Mouse (Mus musculus): ENCODE data around the gene Spg21. TPM values are rescaled to one million over a fixed set of nuclear protein-coding genes. Genes with fewer than 3 reads are reported as not detected.

Spg21 gene
- total RNA-seq, 2 experiments from 2014 or later = 27.4 to 30.8 TPM

DNA sequence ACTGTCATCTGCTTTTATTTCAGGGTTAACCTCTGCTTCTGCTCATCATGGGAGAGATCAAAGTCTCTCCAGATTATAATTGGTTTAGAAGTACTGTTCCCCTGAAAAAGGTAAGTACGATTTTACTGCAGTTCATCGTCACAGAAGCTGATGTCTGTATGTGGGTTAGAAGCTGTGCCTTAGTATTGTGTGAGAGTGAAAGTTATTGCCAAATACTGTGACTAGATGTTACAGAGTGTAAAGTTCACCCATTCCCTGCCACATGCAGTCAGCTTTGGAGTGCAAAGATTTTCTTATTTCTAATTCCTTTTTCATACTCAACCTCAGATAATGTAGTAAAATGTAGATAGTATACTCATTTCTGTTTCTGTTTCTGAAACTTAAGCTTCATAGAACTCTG, 4.5 kb downstream of the Spg21 start:
- DNase-seq (ENCODE audit: low spot score in 2 of 2) = no peak
- intact Hi-C loops (cut with DNase I) = no loop called here

DNA sequence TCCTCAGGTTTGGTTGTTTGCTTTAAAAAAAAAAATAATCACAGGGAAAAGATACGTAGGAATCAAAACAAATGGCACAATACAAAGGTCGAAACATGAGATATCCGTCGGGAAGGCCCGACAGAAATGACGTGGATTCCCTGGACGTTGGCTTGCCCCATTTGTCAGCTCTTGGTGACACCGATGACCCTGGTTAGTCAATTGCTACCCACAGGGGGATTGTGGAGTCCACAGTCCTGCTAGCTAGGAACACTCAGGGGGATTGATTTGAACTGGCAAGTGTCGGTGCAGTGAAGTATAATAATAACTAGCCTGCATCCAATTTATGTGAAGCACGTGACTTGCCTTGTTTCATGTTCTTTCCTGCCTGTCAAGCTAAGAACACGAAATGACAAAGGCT, 6.9 kb downstream of the Spg21 start:
- DNase-seq (ENCODE audit: low spot score in 2 of 2) = no peak
- intact Hi-C loops (cut with DNase I) = no loop called here

DNA sequence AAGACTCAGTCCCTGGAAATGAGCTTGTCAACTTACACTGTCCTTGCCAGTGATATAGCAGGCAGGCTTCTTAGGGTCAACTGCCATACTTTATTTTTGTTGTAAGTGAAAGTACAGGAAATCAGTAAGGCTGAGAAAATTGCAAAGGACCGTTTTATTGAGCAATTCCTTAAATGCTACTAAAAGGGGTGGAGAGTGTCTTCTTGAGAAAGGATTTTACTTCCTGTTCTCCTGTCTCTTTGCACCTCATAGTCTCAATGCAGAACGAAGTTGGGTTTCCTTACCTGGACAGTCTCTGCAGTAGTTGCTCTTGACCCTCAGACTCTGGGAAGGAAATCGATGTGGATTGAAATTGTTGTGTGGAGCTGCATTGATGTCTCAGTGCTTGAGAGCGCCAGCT, 12.0 kb downstream of the Spg21 start:
- intact Hi-C loops (cut with DNase I) = no loop called here
- no peak for DNase-seq (ENCODE audit: low spot score in 2 of 2)

DNA sequence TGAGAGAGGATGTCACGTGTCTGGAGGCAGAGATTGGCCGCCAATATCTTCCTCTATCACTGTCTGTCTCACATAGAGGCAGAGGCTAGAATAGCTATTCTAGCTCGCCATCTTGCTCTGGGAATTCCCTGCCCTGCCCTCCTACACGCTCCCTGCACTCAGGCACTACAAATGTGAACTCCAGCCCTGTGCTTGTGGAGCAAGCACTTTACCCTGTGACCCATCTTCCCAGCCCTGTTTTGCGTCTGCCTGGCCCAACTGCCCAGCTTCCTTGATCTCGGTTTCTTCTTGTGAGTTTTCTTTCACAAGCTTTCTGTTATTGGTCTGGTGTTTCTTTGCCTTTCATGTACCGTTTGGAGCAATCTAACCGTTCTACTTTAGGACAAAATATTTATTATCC, 18.4 kb downstream of the Spg21 start:
- no peak for DNase-seq (ENCODE audit: low spot score in 2 of 2)
- intact Hi-C loops (cut with DNase I) = no loop called here

DNA sequence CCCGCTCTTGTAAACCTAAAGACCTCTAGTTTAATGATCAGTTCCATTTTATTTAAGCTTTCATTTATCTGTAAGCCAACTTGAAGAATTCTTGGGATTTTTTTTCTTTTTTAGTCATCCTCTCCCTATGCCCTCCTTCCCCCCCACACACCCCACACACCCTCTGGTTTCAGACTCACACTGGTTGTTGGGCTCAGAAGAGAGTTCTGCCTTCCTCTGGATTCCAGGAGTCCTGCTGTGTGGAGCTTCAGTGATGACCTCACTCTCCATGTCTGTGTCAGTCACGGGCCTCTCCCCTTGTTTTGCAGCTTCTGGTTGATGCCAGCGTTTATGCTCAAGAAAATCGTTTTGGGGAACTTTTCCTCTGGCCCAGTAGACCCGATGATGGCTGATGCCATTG, 19.3 kb downstream of the Spg21 start:
- no peak for DNase-seq (ENCODE audit: low spot score in 2 of 2)
- intact Hi-C loops (cut with DNase I) = no loop called here

DNA sequence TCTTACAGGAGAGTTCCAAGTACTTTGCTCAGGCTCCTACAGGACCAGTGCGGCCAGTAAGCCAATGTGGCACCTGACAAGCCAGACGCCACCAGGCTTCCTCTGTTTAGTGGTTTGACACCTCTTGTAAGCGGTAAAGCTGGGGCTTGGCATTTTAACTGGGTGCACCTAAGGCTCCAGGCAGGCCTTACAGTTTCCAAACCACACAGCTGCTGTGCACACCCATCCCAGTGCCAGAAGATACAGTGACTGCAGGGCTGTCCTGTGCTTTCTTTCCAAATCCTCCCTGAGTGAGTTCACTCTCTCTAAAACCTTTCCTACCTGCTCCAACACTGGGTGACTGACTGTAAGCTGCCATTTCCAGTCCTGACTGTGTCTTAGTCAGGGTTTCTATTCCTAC, 30.7 kb downstream of the Spg21 start:
- DNase-seq (ENCODE audit: low spot score in 2 of 2) = no peak
- intact Hi-C loops (cut with DNase I) = no loop called here

DNA sequence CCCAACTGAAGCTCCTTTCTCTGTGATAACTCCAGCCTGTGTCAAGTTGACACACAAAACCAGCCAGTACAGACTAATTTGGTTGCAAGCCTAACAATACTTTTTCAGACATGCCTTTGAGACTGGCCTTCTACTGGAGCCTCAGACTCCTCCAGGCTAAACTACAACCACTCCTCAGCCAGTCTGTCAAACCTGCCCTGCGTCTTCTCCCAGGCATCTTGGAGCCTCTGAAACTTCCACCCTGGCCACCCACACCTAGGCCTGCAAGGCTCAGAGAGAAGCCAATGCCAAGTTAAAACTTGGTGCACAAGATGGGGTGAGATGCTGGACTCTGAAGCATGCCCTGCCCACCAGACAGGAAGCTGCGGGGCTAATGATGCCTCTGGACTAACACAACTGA, 31.6 kb downstream of the Spg21 start:
- no peak for DNase-seq (ENCODE audit: low spot score in 2 of 2)
- intact Hi-C loops (cut with DNase I) = no loop called here

DNA sequence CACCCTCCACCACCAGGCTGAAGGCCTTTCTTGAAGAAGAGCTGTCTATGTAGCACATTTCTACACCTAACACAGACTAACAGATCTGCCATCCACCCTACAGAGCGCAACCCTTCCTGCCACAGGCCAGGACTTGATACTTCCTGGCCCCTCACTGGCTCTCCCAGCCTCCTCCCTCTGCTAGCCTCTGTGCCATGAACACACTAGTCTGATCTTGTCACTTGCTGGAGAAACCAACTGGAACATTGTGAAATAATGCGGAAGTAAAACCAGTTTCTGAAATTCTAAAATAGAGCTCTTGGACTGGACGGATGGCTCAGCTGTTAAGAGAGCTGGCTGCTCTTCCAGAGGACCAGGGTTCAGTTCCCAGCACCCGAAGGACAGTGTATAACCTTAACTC, 32.1 kb downstream of the Spg21 start:
- no peak for DNase-seq (ENCODE audit: low spot score in 2 of 2)
- intact Hi-C loops (cut with DNase I) = no loop called here

DNA sequence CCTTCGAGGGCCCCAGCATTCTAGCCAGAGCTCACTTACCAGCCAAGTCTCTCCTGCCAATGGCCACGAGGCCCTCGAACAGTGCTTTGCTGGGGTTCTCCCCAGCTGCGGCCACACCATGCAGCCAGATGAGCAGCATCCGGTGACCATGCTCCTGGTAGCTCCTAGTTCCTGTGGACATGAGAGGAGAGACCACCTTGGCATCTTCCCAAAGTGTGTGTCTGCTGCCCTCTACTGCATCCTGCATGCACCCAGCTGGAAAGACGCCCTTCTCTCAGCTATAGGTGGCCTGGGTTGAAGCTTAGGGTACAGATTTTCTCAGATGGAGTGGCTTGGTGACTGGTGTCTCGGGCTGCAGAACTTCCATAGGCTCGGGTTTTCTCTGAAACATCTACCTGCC, 41.4 kb downstream of the Spg21 start:
- intact Hi-C loops (cut with DNase I) = no loop called here
- no peak for DNase-seq (ENCODE audit: low spot score in 2 of 2)

DNA sequence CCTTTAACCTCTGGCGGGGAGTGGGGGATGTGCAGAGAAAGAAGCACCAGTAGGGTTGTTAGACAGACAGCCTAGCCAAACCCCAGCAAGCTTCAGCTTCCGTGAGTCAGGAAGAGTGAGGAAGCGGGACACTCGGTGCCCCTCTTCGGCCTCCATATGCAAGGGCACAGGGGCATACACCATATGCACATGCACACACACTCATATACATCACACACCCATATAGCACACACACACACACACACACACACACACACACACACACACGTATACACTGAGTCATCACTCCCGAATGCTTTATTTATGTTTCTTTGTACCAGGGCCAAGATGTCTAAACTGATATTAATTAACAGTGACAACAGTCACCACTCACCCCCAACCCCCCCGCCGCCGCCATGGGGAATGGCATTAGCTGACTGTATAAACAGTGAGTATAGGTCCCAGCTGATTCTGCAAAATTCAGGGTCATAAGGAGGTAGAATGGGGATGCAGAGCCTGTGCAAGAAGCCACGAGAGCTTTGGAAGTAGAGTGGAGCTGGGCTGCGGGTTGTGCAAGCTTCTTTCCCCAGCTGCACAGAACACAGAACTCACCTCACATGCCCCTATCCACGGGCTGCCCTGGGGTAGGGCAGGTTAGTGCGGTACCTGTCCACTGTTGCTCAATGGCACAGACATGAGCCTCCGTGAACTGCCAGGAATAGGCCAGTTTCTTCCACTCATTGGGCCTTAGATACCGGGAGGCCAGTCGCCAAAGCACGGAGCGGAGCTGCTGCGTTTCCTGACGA, 42.2 kb downstream of the Spg21 start:
- DNase-seq (ENCODE audit: low spot score in 2 of 2) = no peak
- intact Hi-C loops (cut with DNase I) = no loop called here

DNA sequence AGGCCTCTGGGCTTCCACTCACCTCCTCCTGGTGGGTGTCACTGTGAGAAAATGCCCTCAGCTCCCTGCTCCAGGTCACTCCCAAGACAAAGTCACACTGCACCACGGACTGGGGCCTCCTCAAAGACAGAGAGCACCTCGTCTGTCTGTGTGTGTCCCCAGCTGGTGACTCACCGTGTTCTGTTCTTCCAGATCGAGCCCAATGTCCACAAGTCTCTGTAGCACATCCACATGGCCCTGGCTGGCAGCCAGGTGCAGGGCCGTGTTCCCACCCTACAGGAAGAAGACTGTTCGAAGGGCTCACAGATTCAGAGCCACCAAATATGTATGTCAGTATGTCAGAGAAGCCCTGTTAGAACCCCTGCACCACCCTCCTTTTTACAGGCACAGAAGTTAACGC, 47.7 kb downstream of the Spg21 start:
- no peak for DNase-seq (ENCODE audit: low spot score in 2 of 2)
- intact Hi-C loops (cut with DNase I) = no loop called here

DNA sequence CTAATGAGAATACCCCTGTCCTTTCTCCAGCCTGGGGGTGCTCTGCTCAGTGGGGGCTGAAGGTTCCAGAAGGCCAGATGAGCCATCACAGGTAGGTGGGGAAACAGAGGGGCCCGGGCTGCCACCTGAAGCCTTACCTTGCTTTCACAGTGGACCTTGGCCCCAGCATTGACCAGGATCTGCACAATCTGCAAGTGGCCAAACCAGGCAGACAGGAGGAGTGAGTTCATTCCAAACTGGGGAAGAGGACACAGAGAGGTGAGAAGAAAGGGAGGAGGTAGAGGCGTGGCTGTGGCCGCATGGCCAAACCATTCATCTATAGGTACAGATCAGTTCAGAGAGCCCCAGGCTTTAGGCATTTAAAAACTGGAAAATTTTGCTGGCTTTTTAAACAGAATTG, 51.8 kb downstream of the Spg21 start:
- no peak for DNase-seq (ENCODE audit: low spot score in 2 of 2)
- intact Hi-C loops (cut with DNase I) = loop anchor here (10.0 kb wide), 1 partner anchor 152 kb away; the partner anchor contains the start of gene Oaz2

DNA sequence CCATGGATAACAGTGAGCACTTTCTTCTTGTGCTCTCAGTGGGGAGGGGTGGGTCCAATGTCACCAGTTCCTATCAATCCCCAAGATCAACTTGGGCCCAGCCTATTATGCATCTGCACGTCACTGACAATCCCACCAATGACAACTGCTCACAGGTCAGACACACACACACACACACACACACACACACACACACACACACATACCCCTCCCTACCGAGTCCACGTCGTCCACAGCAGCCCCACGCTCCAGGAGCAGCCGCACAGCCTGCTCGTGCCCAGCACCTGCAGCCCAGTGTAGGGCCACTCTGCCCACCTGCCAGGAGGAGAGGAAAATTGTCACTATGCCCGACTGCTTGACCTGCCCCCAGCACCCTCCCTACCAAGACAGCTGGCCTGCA, 53.7 kb downstream of the Spg21 start:
- DNase-seq (ENCODE audit: low spot score in 2 of 2) = no peak
- intact Hi-C loops (cut with DNase I) = loop anchor here (10.0 kb wide), 1 partner anchor 150 kb away; the partner anchor contains the start of gene Oaz2

DNA sequence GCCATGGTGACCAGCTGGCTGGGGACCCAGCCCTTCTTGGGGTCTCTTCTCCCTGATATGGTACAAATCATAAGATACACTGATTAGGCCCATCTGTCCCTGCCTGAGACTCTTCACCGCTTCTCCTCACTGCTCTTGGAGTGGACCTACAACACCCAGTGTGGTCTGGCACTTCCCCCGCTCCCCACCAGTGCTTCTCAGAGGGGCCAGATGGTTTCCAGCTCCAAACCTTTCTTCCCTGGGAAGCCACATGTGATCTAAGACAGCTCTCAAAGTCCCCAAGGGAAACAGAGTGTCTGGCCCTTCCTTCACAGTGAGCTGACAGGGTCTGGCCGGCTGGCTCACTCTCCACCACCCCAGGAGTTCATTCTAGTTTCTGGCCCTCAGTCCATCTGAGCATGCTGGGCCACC, 54.1 kb downstream of the Spg21 start:
- no peak for DNase-seq (ENCODE audit: low spot score in 2 of 2)
- intact Hi-C loops (cut with DNase I) = loop anchor here (10.0 kb wide), 1 partner anchor 150 kb away; the partner anchor contains the start of gene Oaz2

DNA sequence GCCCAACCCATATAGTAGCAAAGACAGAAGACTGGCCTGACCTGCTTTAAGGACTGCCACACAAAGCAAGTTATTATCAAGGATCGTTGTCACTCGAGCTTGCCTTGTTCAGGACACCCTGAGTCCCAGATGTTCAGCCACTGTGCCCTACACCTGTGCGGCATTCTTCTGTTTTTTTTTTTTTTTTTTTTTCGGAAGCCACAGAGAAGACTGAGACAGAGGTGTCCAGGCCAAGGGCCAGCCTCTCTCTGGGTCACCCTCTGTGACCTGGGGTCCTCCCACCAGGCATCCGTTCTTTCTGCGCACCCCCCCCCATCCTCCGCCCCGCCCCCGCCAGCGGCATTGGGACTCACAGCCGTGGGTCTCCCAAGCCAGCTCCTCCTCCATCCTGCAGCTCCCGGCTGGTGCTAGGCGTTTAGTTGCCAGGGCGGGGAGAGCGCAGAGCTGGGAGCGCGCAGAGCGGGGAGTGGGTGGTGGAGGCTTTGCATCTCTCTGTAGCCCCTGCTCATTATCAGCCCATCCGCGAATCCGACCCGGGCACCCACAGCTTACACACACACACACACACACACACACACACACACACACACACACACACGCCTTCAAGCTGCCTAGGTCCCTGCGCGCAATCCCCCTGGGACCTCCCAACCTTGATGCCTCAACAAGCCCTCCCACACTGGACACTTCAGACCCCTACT, 59.2 kb downstream of the Spg21 start, which contains the start of gene Ankdd1a:
TSS of gene Ankdd1a (minus strand) at position 387 of the 698 bp plus-strand sequence.
- intact Hi-C loops (cut with DNase I) = loop anchor here (5.0 to 10.0 kb wide), 2 partner anchors 145 to 312 kb away; partner anchors contain the start of gene Oaz2
- DNase-seq (ENCODE audit: low spot score in 2 of 2) = peak; percentile 58 to 63

DNA sequence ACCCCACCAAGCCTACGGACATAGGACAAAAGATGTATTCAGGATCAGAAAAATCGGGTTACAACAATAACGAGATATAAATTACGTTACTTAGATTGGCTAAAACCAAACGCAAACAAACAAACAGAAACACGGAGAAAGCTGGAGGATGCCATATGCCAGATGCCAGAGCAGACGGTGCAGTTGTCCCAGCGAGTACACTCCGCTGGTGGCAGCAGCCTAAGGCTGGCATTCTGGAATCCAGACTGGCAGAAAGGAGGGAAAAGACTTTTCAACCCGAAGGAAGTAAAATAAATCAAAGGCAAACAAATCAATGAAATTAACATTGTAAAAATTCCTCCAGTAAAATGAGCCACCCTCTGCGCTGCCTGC, 59.7 kb downstream of the Spg21 start:
- DNase-seq (ENCODE audit: low spot score in 2 of 2) = peak in 1 of 2 experiments; percentile 14
- intact Hi-C loops (cut with DNase I) = loop anchor here (5.0 kb wide), 1 partner anchor 312 kb away; no protein-coding TSS in a partner anchor

DNA sequence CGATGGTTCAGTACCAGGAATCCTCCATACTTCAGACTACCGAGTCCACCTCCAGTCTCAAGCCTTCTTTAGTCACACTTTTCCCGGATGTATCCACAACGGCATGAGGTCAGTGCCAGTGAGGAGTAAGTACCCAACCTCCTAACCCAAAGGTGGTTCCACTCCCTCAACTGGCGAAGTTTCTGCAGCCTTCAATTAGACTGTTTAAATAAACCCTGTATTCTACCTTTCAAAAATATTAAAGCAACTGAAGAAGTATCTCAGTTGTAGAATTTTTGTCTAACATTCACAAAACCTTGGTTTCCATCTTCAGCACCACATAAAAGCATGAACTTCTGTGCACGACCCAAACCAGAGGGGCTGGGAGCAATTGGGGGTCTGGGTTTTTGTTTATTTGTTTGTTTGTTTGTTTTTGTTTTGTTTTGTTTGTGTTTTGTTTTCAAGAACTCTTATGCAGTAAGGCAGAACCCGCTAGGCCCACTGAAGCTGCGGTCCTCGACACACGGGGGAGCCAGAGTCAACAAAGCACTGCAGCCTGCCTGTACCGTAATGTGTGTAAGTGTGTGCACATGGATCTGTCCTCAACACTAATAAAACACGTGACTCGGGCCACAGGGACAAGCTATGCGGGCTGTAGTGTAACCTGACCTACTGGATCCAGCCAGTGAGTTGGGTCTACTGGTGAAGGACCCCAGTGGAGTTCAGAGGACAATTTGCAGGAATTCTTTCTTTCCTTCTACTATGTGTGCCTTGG, 63.0 kb downstream of the Spg21 start:
- peak; percentile 59 to 71 for DNase-seq (ENCODE audit: low spot score in 2 of 2)
- intact Hi-C loops (cut with DNase I) = loop anchor here (1.0 to 5.0 kb wide), 2 partner anchors 57 to 309 kb away; partner anchors contain the start of gene Plekho2

DNA sequence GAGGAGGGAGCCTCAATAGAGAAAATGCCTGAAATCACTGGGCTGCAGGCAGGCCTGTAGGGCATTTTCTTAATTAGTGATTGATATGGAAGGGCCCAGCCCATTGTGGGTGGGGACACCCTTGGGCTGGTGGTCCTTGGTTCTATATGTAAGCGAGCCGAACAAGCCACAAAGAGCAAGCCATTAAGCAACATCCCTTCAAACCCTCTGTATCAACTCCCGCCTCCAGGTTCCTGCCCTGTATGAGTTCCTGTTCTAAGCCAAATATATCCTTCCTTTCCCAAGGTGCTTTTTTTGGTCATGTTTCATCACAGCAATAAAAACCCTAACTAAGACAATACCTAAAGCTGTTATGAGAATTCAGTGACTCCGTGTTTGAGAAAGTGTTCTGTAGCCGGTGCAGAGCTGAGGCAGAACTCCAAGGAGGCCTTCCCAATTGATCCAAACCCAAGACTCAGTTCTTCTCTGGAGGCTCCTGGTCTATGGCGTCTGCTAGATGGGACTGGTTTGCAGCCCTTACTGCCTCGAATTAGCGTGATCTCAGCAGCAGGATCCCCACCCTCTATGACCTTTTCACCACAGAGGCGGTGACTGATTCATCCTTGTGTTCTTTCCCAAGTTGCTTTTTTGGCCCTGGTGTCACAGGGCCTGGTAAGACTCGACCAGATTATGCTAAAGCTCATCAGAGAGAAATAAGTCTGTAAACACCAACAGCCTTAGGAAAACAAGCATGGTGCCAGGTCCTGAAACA, 64.9 kb downstream of the Spg21 start:
- intact Hi-C loops (cut with DNase I) = no loop called here
- no peak for DNase-seq (ENCODE audit: low spot score in 2 of 2)

DNA sequence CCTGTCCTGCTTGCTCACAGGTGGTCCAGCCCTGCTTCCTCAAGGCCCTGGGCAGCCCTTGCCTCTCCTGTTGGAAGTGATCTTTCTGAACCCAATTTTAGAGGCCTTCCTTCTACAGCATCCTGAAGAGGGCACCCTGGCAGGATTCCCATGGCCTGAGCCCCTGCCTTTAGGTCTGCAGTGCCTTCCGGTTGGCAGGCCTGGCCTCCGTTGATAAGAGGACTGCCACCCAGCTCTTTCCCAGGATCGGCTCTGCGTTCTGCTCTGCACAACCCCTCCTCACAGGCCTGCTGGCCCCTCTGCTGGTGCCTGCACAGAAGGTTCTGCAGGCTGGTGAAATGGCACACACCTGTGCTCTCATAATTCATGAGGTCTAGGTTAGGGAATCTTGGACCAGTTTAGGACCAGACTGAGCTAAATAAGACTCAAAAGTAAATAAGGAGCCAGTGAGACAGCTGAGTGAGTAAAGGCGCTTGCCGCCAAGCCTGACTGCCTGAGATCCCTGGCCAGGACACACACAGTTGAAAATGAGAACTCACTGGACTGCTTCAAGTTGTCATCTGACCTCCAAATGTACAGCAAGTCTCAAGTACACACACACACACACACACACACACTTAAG, 67.8 kb downstream of the Spg21 start:
- intact Hi-C loops (cut with DNase I) = no loop called here
- no peak for DNase-seq (ENCODE audit: low spot score in 2 of 2)
